Mouse (Mus musculus) spleen, adult 18-20 months (tissue): ENCODE results near the gene Ear6.
"Not testable (repeated sequence)": the region's sequence is repeated elsewhere in the genome, so short reads cannot be mapped to it uniquely, and the experiment has no call there.

ENCODE experiments used
- DNase-seq, 2 experiments: peaks; one replicate each; pipeline ENCODE4 v3.0.0; 2022; ENCODE audit warnings: mixed read lengths in 2 of 2

The Ear6 gene

GRCm38 (mm10) chr14:51853399-51853798, at the start of gene Ear6:
Gene Ear6 (plus strand): TSS chr14:51853699.
- DNase-seq, result no peak

- no peak for DNase-seq
Measured at GRCm38 (mm10) chr14:51826625-51827024, 26.9 kb upstream of the Ear6 start.

- peak in 1 of 2 experiments; percentile 13 for DNase-seq
Measured at GRCm38 (mm10) chr14:51827842-51828241, 25.7 kb upstream of the Ear6 start.

- no peak for DNase-seq
Measured at GRCm38 (mm10) chr14:51829188-51829587, 24.3 kb upstream of the Ear6 start.

GRCm38 (mm10) chr14:51838480-51838879, 15.0 kb upstream of the Ear6 start:
- not testable (repeated sequence) for DNase-seq

- no peak for DNase-seq
Measured at GRCm38 (mm10) chr14:51842250-51842649, 11.2 kb upstream of the Ear6 start.

- no peak for DNase-seq
Measured at GRCm38 (mm10) chr14:51842781-51843180, 10.7 kb upstream of the Ear6 start.

GRCm38 (mm10) chr14:51843882-51844281, 9.6 kb upstream of the Ear6 start:
- no peak for DNase-seq

GRCm38 (mm10) chr14:51846566-51846965, 6.9 kb upstream of the Ear6 start:
- DNase-seq, result no peak

- not testable (repeated sequence) for DNase-seq
Measured at GRCm38 (mm10) chr14:51851006-51851405, 2.5 kb upstream of the Ear6 start.

GRCm38 (mm10) chr14:51855280-51855679, 1.8 kb downstream of the Ear6 start:
- not testable (repeated sequence) for DNase-seq

GRCm38 (mm10) chr14:51863603-51864002, 10.1 kb downstream of the Ear6 start:
- DNase-seq, result not testable (repeated sequence)

- DNase-seq, result no peak
Measured at GRCm38 (mm10) chr14:51870756-51871155, 17.3 kb downstream of the Ear6 start.

- no peak for DNase-seq
Measured at GRCm38 (mm10) chr14:51871741-51872140, 18.2 kb downstream of the Ear6 start.

GRCm38 (mm10) chr14:51877517-51877916, 24.0 kb downstream of the Ear6 start:
- DNase-seq, result no peak

GRCm38 (mm10) chr14:51883527-51884030, 30.1 kb downstream of the Ear6 start:
- DNase-seq, result peak; percentile 46 to 69

- no peak for DNase-seq
Measured at GRCm38 (mm10) chr14:51884031-51884544, 30.6 kb downstream of the Ear6 start.

GRCm38 (mm10) chr14:51884598-51885331, 31.3 kb downstream of the Ear6 start, which contains the start of gene Mettl17:
Gene Mettl17 (plus strand): TSS chr14:51884842.
- DNase-seq, result peak; percentile 89 to 90

GRCm38 (mm10) chr14:51886051-51886450, 32.6 kb downstream of the Ear6 start:
- DNase-seq, result no peak

GRCm38 (mm10) chr14:51889833-51890232, 36.3 kb downstream of the Ear6 start:
- DNase-seq, result no peak

- DNase-seq, result no peak
Measured at GRCm38 (mm10) chr14:51892191-51892939, 38.9 kb downstream of the Ear6 start, which contains the start of gene Slc39a2. Gene Slc39a2 (plus strand): TSS chr14:51892889.

- no peak for DNase-seq
Measured at GRCm38 (mm10) chr14:51893094-51893794, 39.7 kb downstream of the Ear6 start.

- no peak for DNase-seq
Measured at GRCm38 (mm10) chr14:51893809-51894208, 40.3 kb downstream of the Ear6 start.
